Mouse (Mus musculus) monocyte, adult 5-6 weeks (primary cell): ENCODE results near the gene Sept5. TPM values are rescaled to one million over a fixed set of nuclear protein-coding genes. Genes with fewer than 3 reads are reported as not detected.

Experiments used
- ATAC-seq: fragments of 153-309, 156-312 bp; replicated peaks from 2 replicates; pipeline ENCODE4 v1.8.0; 2017; ENCODE audit warnings: mild to moderate bottlenecking; ENCODE audit not compliant: low TSS enrichment, insufficient number of reproducible peaks, severe bottlenecking, poor library complexity, low FRiP score
- total RNA-seq: library from RNA; stranded (forward); fragments of 200-1000, 200-491, 200-594 nt; gene quantifications from 3 replicates; pipeline ENCODE4 v1.2.3, GENCODE M21; 2017

Sept5 gene
- total RNA-seq, 1 experiment from 2014 or later: 1.5 TPM

DNA sequence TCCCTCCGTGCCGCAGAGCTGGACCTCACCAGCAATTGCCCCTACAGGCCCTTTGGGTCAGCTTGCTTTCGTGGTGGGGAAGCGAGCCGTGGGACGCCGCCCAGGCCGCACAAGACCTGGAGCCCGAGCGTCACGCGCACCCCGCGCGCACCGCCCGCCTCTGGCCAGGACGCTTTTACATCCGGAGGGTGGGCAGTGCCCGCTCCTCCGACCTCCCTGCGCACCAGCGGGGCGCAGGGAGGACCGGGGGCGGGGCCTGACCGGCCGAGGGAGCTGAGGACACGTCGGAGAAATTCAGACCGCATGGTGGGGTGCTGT is 41.1 kb downstream of the Sept5 start:
- ATAC-seq: no peak

DNA sequence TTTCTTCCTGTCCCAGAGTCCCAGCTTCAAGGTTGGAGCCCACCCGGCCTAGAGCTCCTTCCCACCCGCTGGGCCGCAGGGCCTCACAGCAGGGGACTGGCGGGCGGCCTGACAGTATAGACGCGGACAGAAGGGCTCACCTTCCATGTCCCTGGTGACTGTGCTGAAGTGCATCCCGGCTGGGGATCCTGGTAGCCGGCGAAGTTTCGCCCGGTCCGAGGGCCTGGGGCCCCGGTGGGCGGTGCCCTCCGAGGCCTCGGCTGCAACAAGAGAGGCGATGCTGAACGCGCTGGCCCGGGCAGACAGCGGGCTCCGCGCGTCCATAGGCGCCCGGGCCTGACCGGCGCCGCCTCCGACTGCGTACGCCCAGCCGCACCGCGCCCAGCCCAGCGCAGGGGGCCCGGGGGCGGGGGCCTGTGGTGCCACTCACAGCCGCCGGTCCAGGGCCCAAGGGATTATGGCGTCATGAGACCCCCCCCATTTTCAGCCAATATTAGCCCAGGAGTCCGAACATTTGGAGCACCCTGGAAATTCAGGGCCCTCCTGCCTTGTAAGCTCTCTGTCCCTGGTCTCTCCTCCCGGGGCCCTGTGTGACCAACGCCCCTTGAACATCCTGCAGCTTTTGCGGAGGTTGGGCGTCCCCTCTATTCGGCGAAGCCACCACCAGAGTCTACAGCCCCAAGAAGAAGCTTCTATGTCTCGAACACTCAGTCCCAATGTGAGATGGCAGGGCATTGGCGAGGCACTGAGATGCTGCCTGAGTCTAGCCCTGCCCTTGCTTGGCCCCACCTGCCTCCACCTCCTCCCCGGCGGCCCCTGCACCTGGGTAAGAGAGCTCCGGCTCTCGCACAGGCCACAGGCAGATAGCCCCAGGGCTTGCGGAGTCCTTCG is 41.7 kb downstream of the Sept5 start:
- ATAC-seq: no peak

DNA sequence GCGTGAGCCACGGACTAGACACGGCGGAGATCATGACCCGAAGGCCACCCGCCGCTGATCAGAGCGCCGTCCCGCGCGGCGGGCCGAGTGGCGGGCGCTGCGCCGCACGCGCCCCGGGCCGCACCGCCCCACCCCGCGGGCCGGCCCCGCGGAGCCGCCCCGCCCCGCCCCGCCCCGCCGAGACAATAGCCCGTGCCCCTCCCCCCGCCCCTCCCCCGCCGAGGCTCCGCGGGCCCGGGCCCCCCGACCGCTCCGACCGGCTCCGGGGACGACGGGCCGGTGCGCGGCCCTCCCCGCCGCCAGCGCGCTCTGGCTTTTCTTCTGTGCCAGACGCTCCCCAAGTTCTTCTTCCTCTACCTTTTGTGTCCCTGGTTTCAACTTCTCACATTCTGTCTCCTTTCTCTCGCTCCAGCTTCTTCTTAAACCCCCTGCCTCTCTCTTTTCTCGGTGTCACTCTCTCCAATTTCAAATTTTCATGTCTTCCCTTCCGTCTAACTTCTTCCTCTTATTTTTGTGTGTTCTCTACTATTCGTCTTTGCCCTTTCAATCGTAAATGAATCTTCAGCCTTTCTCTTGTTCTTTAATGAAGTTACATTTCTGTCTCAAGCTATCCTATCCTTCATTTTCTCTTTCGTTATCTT is 42.7 kb downstream of the Sept5 start:
- ATAC-seq: no peak

DNA sequence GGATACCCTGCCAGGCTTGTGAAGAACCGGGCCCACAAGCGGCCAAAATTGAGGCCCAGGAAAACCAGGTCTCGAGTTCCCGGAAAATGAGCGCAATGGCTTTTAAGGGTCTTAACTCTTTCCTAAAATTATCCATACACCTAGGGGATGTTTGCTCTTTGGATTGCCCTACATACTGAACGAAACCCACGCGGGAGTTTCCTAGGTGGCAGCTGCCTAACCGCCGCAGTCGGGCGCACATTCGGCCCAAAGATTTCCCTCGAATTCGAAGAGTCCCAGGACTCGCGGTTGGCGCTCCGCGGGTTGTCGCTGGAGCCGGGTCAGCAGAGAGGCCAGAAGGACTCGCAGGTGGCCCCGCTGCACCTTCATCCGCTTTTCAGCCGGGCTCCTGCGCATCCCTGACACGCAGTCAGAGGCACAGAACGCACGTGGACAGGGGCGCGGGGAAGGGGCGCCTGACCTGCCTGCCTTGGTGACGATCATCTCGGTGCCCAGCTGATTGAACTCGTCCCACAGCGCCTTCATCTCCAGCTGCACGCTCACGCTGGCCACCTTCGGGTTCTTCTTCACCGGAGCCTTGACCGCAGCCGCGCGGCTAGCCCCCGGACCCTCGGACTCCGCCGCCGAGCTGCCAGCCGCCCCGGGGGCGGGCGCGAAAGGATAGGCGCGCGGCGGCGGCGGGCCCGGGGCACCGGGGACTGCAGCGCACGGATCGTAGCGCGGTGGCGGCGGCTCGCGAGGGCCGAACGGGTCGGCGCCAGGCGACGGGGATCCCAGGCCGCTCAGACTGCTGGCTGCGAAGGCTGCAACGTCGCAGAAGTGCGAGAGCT is 43.5 kb downstream of the Sept5 start:
- no peak for ATAC-seq

DNA sequence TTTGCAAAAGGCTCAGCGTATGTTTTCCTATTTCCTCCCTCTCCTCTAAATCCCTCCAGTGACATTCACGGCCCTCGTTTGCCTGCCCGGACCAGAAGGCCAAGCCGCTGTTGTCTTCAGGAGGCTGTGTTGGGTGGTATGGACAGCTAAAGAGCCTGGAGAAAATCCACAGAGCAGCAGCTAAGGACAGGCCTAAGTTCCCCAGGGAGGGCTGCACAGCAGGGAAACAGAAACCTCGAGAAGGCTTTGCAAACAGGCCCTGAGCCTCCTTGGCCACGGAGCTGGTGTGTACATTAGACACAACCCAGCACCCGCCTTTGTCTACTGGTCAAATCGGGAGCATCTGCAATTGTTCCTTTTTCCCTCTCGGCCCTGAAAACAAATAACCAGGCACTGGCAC is 44.1 kb downstream of the Sept5 start:
- no peak for ATAC-seq

DNA sequence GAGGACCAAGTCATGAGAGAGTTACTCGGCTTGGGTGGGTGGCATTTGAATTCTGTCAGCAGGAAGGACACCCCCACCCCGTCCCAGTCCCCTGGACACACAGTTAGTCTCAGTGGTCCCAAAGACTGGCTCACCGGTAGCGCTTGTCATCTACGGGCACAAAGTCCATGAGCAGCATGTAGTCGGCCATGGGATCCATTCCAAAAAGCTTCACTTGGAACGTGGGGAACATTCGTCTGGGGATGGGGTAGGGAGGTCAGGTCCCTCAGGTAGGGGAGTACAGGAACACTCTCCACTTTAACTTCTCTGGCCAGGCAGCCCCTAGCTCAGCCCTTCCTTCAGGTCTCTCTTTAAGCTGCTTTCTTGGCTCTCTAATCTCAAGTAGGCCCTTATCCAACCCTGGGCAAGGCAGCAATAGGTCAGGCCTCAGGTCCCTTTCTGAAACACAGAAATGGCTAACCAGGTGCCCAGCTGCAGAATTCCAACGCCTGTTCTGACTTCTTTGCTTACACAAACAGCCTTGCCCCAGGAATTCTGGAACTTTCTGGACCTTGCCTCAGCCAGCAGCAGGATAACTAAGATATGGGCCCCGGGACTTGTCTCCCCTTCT is 44.7 kb downstream of the Sept5 start:
- ATAC-seq: no peak

DNA sequence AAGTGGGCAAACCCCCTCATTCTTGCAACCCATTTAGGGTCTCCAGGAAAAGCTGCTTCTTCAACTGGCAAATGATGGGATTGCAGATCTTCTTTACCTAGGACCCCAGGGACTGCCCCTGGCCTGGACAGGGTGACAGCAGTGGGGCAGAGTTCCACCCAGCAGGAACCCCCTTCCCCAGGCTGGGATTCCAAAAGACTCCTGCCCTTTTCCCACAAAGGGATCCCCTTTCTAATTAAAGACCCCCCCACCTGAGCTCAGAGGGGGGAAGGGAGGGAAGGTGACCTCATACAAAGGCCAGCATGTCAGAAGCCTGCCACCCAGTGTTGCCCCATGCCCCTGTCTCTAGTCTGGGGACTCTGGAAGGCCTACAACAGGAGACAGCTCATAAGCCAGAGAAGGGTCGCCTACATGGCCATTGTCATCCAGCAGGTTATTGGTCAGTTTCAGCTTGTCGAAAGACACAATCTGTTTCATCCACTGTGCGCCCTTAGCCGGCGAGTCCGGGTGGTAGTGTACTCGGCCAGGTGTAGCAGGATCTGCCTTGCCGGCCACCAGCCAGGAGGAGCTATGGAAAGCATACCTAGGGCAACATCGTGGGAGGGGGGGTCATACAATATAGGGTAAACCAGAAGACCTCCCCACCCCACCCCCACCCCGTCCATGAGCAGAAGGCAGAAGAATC is 45.9 kb downstream of the Sept5 start:
- no peak for ATAC-seq

DNA sequence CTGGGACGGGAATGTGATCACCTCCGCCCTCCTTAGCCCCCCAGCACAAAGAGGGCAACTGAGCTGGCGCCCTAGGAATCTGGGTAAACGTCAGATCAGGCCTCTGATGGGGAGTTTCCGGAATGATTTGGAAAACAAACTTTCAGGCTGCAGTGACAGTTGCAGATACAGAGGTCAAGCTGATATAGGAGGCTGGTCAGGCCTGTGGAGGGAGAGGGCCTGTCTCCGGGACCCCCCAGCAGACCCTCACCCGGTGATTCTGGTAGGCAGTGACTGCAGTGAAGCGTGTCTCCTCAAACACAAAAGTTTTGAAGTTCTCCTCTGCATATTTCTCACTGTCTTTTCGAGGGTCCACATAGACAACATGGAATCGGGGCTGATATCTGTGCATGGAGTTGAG is 46.6 kb downstream of the Sept5 start:
- ATAC-seq: no peak

DNA sequence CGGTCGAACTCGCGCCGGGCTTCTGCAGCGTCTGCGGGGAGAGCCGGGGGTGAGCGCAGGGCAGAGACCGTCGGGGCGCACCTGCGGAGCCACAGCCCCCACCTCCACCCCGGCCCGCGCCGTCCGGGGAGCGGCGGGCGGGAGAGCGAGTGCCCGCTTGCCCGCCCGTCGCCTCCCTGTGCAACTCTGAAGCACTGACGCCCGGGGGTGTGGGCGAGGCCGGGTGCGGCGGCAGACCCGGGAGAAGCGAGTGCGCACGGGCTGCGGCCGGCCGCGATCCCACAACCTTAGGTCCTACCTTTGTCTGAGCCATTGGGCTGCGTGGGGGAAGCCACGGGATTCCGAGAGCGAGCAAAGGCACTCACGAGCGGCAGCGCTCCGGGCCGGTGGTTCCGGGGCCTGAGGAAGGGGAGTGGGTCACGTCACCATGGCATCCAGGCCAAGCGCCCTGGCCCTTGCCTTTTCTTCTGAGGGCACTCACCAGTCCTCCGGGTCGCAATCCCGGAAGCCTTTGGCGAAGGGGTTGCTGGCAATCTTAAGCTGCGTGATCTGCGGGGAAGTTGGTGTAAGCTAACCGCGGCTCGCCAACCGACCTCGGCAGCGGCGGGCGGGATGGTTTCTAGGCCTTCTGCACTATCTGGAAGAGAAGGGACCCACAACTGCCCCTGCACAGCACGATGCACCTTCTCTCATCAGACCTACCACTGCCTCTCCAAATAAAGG is 47.2 kb downstream of the Sept5 start:
- no peak for ATAC-seq

DNA sequence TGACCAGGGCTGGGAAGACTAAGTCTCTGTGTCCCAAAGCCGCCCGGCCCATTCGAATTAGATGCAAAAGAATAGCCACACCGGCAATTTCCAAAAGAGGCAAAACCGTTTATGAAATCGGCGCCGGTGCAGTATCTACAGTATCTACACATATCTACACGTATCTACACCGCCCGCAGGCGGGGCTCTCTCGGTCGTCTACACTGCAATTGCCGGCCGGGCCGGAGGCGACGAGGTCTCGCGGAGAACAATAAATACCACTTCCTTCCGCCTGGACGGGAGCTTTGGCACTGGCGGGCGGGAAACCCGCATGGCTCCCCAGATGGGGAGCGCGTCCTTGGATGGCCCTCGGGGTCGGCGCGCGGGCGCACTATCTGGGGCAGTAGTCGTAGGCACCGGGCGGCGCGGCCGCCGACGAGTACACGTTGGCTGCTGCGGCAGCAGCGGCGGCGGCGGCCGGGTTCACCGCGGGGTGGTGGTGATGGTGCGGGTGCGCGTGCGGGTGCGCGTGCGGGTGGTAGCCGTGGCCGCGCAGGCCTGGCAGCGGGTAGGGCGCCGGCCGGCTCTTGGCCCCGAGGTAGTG is 48.0 kb downstream of the Sept5 start:
- ATAC-seq: no peak

DNA sequence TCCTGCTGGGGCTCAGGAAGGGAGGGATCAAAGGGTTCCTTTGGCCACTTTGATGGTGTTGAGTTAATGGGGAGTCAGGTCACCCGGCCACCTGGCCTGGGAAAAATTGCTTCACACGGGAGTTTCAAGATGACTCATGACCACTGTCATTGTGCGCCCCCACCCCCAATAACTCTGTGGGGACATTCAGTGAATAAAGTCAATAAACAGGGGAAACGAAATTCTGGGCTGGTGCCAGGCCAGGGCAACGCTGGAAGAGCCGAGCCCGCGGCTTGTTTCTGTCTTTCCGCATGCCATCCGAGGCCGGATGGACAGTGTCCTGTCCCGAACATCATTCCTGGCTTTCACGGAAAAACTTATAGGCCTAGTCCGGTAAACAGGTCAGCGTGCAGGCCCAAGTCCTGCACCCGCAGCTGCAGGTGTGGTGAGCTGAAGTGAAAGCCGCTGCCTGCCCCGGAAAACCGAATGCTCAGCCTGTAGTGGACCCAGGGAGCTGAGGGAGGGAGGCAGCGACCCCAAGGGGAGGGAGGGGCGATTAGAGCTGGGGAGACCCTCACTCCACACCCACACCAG is 48.6 kb downstream of the Sept5 start:
- ATAC-seq: no peak

DNA sequence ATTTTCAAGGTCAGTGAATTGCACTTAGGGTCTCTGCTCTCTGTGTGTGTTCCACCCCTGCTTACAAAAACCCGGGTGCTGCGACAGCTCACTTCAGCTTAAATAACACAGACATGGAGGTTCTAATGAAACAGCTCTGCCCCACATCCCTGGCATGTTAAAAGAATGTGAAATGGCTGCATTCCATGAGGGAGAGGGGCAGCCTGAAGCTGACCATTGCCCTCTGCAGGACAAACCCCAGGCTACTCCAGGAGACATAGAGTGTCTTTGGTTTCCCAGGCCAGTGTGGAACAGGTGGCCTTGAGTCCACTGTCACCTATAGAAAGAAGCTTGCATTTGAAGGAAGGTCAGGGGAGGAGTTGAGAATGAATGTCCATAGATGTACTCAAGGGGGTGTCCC is 49.4 kb downstream of the Sept5 start:
- ATAC-seq: no peak

DNA sequence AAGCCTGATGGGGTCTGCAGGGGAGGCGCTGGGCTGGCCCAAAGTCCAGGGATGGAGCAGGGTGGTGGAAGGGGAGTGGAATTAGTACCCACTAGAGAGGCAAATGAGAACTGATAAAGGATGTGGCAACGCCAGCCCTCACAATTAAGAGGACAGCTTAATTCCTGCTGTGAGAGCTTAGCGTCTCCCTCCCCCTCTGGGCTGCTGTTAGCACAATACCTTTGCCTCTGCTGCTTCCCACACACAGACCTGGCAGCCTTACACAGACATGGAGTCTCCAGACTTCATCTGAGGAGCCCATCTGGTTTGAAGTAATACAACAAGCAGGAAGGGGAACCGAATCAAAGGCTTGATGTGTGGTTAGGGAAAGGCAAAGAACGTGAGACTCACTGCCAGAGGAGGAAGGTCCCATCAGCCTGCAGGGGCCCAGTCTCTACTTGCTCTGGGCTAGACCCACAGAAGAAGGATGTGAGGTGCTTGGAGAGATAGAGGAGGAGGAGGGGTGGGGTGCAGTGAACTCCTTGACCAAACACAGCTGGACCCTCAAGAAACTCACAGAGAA is 52.1 kb downstream of the Sept5 start:
- no peak for ATAC-seq

DNA sequence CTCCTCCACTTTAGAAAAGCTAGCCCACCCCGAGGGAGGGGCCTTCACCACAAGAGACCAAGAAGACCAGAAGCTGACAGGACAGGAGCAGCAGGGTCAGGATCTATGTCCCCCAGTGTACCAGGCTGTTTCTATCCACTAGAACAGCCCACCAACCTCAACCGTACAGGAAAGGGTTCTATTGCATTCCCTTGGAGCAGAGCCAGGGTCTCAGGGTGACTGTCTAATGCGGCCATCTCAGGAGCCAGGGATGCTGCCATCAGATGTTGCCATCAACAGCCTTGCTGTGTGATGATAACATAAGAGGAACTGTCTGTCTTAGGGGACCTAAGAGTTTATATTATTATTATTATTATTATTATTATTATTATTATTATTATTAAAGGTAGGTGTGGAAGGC is 52.7 kb downstream of the Sept5 start:
- no peak for ATAC-seq

DNA sequence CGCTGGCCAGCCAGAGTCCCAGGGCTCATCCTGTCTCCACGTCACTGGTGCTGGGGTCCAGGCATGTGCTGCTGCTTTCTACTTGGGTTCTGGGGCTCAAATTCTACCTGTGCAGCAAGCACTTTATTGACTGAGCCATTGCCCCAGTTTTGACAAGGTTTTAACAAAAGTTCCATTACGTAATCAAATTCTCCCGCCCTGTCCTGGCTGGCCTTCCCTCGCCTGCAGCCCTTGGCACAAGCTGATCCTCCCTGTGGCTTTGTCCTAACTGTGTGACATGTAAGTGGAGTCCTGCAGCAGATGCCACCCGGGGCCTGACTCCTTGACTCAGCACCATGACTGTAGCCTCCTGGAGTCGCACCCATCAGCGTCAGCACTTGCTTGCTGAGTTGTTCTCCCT is 55.6 kb downstream of the Sept5 start:
- ATAC-seq: no peak
